Mouse (Mus musculus): ENCODE data around the gene Stxbp6.

DNA sequence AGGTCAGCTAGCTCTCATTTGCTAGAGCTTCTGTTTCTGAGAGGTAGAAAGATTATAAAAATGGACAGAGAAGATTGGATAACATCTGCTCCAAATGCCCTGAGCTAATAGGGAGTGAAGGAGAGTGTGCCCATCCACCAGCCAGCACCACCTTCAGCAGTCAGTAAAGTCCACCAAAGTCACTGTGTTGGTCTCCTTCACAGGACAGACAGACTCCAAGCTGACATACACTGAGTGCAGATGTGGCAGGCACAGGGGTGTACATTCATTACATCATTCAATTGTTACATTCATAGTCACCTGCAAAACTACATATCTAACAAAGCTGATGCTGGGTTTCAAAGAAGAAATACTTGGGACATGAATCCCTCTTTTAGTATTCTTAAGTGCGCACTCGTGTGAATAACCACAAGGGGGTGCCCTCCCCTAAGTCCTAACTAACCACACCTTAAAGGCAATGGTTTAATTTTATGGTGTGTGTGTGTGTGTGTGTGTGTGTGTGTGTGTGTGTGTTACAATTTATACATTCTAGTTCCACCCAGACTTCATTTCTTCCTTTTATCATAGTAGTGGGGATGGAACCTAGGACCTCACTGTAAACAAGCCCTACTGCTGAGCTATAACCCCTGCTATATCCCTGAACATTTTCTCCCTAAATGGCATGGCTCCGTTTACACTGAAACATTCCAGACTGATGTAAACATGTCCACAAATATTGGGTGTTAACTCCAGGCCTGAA is 225.9 kb downstream of the Stxbp6 start:
- TF ChIP-seq POLR2A (IDR thresholded peaks at IDR 0.05; ENCODE audit: control insufficient read depth, extremely low read depth, insufficient read depth, low read length, poor library complexity) (no peak), CTCF (IDR thresholded peaks at IDR 0.05; ENCODE audit: borderline replicate concordance, control insufficient read depth, extremely low read depth, insufficient read depth, low read length, poor library complexity) (no peak)

Measured in thymus, adult 2 months (tissue).